Mouse (Mus musculus) retina, postnatal 7 days (tissue): ENCODE results near the gene Tmem132d.

Experiments used
- DNase-seq: peaks from one replicate; pipeline ENCODE4 v3.0.0-alpha.2; 2012; ENCODE audit warnings: low read depth, low spot score

The Tmem132d gene

DNA sequence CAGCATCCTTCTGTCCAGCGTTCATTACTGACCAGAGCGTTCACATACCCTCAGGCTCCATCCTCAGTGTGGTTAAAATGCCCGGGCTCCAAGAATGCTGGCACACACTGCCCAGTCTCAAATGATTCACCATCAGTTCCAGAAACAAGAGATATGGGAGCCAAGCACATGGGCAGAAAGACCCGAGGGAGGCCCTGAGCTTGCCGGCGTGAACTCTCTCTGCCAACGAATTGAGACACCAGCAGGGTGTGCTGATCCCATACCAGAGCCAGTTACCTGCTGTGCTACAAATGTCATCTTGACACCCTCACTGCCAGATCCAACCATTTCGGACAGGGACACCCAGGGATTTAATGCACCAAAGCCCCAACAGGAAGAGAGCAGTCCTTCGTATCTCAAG, 25.3 kb downstream of the Tmem132d start:
- no peak for DNase-seq

GRCm38 (mm10) chr5:128405071-128405470, 27.8 kb downstream of the Tmem132d start:
- DNase-seq: no peak

GRCm38 (mm10) chr5:128404223-128404622, 28.7 kb downstream of the Tmem132d start:
- no peak for DNase-seq

DNA sequence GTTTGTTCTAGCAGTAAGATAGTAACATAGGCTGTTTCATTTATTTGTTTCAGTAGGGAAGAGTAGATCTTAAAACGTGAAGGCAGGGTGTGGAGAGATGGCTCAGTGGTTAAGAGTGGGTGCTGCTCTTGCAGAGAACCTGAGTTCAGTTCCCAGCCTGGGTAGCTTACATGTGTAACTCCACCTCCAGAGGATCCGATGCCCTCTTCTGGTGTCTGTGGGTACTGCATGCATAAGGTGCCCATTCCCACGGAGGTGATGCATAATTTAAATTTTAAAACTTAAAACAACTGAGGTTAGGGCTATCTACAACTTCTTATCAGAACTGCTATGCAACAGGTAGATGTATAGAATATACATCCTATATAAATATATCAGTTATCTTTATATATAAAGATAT, 40.5 kb downstream of the Tmem132d start:
- DNase-seq: no peak

- DNase-seq: no peak
Measured at GRCm38 (mm10) chr5:128389665-128390064, 43.2 kb downstream of the Tmem132d start.

DNA sequence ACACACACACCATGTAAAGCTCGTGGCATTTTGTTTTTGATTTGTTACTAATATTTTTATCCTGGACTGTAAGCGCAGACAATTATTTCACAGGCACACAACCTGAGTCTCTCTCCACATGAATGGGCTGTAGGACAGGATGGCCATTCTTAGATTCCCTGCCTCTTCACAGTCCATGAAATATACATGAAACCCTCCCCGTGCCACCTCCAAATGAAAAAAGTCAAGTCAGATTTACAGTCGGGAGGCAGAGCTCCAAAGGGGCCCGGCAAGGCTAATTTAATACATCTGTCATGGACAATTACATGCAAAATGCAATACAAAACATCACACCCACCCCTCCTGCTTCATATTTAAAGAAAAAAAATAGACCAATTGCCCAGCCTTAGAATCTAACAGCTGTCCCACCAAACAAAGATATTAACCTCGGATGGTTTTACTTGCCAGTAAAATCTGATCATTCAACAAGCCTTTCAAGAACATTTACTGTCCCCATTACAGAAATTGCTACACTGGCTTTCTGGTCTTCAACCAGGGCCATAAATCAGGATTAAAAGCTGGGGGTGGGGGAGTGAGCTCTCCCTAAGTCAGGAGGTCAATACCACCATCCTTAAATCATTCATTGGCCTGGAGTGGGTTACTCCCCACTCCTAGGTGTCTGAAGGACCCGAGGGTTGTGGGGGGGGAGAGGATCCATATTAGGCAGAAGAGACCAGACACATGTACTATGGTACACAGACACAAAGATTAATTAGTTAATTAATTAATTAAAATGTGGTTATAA, 44.3 kb downstream of the Tmem132d start:
- no peak for DNase-seq

DNA sequence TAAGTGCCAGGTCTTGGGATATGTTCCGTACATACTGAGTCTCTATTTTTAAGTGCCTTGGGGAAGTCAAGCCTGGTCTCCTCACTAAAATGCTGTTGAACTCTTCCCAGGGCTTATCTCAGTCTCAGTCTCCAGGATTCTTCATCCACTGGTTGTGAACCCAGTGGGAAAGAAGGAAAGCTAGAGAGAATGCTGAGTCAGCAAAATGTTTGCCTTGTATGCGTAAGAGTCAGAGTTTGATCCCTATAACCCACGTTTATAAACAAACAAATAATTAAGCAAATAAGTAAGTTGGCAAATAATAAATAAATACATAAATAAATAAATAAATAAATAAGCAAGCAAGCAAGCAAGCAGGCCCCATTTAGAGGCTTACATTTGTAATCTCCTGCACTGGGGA, 63.1 kb downstream of the Tmem132d start:
- DNase-seq: no peak

DNA sequence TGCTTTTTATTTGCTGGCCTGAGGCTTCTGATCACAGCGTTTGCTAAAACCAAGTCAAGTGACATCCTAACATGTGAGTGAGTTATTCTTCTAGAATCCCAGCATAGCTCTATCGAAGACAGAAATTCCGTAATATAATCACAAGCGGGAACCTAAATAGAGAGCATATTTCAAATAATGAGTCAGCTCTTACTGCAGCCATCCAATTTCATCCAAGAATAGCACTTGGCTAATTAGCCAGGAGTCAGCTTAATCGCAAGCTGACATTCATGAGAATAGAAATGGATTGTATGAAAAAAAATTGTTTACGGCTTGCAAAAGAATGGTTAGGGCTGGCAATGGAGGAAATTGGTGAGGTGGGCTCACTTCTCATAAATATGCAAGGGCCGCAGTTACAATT, 63.8 kb downstream of the Tmem132d start:
- DNase-seq: no peak

GRCm38 (mm10) chr5:128365261-128365985, 67.5 kb downstream of the Tmem132d start:
- DNase-seq: no peak

- no peak for DNase-seq
Measured at GRCm38 (mm10) chr5:128360946-128361675, 71.8 kb downstream of the Tmem132d start.

- no peak for DNase-seq
Measured at GRCm38 (mm10) chr5:128348835-128349234, 84.0 kb downstream of the Tmem132d start.

- no peak for DNase-seq
Measured at GRCm38 (mm10) chr5:128336841-128337240, 96.0 kb downstream of the Tmem132d start.

DNA sequence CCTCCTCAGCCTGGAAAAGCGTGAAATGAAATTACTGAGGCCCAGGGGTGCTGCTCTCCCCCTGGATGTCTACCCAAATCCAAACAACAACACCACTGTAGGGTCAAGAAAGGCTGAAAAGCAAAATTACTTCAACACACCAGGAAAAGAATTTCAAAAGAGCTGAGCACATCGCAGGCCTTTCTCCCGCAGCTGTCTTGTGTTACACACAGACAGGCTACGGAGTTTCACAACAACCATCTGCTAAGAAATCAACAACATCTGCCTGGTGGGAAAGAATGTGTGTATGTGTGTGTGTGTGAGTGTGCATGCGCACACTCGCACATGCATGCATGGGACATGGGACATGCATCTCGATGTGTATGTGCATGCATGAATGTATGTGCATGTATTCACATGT, 100.1 kb downstream of the Tmem132d start:
- no peak for DNase-seq

DNA sequence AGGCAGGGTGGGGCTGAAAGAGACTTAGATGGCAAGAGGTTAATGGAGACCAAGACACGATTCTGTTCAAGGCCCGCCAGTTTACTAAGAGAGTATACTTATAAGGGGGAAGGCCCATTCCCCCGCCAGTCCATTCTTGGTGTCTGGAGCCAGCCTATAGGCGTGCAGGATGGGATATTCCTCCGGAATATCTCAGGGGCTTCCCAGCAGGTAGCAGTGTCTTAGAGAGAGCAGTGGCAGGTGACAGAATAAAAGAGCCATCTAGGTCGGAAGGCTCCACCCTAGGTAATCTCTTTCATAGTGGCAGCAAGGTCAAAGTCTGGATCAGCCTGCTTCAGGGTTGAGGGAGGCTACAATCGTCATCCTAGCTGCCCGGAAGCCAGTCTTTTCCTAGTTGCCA, 102.5 kb downstream of the Tmem132d start:
- DNase-seq: no peak

- no peak for DNase-seq
Measured at GRCm38 (mm10) chr5:128302387-128302786, 130.5 kb downstream of the Tmem132d start.

GRCm38 (mm10) chr5:128291191-128291590, 141.7 kb downstream of the Tmem132d start:
- DNase-seq: no peak

DNA sequence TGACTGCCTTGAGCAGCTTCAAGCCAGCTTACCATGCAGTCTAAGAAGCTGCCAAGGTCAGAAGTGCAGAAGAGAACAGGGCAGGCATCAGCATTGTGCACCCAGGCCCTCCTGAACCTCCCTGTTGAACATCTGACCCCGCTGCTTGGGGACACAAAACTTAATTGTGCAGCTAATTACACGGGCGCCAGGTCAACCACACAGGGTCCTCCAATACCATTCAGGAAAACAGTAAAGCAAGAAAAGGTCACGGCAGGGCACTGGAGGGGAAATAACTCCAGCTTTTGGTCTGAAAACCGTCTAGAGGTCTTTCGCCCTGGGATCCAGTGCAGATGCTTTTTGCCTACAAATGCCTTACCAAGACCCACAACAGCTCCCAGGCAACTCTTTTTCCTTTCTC, 159.6 kb downstream of the Tmem132d start:
- DNase-seq: no peak

GRCm38 (mm10) chr5:128267366-128267765, 165.5 kb downstream of the Tmem132d start:
- DNase-seq: no peak

DNA sequence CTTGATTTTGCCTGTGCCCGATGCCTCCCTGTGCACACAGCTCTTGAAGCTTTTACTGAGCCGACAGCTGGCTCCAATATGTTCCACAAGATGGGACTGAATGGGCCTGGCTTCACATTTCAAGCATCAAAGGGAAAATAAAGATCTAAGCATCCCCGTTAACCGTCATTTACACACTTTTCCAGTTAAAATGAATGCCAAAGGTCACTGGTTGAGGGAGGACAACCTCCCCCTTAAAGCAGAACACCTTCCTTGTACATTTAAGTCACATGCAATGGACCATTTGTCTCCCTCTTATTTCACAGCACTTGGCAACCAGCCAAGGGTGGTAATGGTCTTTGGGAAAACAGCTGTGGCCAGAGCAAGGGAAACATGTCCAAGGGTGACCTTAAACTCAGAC, 188.7 kb downstream of the Tmem132d start:
- DNase-seq: no peak

- no peak for DNase-seq
Measured at GRCm38 (mm10) chr5:128236638-128237335, 196.1 kb downstream of the Tmem132d start.

- DNase-seq: no peak
Measured at GRCm38 (mm10) chr5:128235611-128236010, 197.3 kb downstream of the Tmem132d start.

DNA sequence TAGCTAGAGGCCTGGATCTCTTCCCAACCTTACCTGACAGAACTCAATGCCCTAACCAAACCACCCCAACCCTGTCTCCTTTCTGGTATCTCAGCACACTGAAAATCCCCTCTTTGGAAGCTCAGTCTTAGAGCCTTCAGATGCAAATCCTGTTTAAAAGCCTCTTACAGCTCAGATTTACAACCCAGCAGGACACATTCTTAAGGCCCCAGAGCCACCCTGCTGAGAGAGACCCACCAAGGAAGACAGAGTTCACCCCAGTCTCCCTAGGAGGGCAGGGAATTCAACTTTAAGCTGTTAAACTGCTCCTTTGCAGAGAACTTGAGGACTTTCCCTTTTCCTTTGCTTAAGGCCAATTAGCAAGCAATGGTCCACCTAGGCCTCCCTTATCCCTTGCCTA, 199.8 kb downstream of the Tmem132d start:
- DNase-seq: peak; percentile 31
